Mouse (Mus musculus) olfactory bulb, adult 2 months (tissue): ENCODE measurements around the gene Mllt6. TPM values are rescaled to one million over a fixed set of nuclear protein-coding genes. Genes with fewer than 3 reads are reported as not detected.
A peak's percentile ranks its signal among the peaks of the same experiment; 100 is the strongest.
"Not testable (repeated sequence)": the region's sequence is repeated elsewhere in the genome, so short reads cannot be mapped to it uniquely, and the experiment has no call there.

Source experiments
- H3K27ac ChIP-seq: fragments of 200-500 bp; 2 replicates; pipeline ENCODE4 v1.5.1; 2012; ENCODE audit warnings: low read depth, low read length; ENCODE audit not compliant: insufficient read depth
- H3K4me1 ChIP-seq: fragments of 200-500 bp; 2 replicates; pipeline ENCODE4 v1.6.1; 2012; ENCODE audit warnings: low read length; ENCODE audit not compliant: control insufficient read depth, insufficient read depth
- H3K4me3 ChIP-seq: fragments of 200-500 bp; 2 replicates; pipeline ENCODE4 v1.5.1; 2012; ENCODE audit warnings: mild to moderate bottlenecking, low read depth, low read length, moderate library complexity; ENCODE audit not compliant: insufficient read depth
- CTCF ChIP-seq: fragments of 200-500 bp; IDR thresholded peaks from 2 replicates; pipeline ENCODE4 v1.5.1; 2012; ENCODE audit warnings: low read depth, mild to moderate bottlenecking, low read length, moderate library complexity; ENCODE audit not compliant: insufficient read depth
- POLR2A ChIP-seq: fragments of 200-500 bp; IDR thresholded peaks from 2 replicates; pipeline ENCODE4 v1.6.1; 2012; ENCODE audit warnings: mild to moderate bottlenecking, low read depth, low read length, moderate library complexity; ENCODE audit not compliant: insufficient read depth
- WGBS: fragments of 180-500 bp; shearing (Covaris S2); methylation state at CpG from one replicate; pipeline ENCODE4 v1.1.7; 2018; 5-methylcytosine and 5-hydroxymethylcytosine counted together
- polyA plus RNA-seq: library from polyadenylated mRNA; stranded (reverse); fragments of >200 nt; gene quantifications from 2 replicates; pipeline ENCODE4 v1.2.4, GENCODE M21; 2012; ENCODE audit warnings: low replicate concordance; ENCODE audit not compliant: missing spikeins, insufficient read depth, insufficient read length

Mllt6 gene
- polyA plus RNA-seq, 1 experiment, result 69.4 TPM

GRCm38 (mm10) chr11:97627556-97628302 lies 35.5 kb upstream of the Mllt6 start:
- Histone ChIP-seq H3K4me1 (peaks cover 23% of the 10 kb centered on the region), H3K4me3 (no peak overlapping the region), H3K27ac (no peak overlapping the region)
- 39% methylated on average over 30 of the region's 30 CpGs for WGBS
- TF ChIP-seq CTCF, result no peak
- no peak for TF ChIP-seq POLR2A

GRCm38 (mm10) chr11:97628303-97628567 lies 35.0 kb upstream of the Mllt6 start:
- peaks cover 23% of the 10 kb centered on the region for H3K4me1 ChIP-seq
- H3K4me3 ChIP-seq, result peak overlapping the region; percentile 78; the same call in 1 of the 2 replicates
- WGBS, result 6% methylated on average over 28 of the region's 28 CpGs
- TF ChIP-seq POLR2A (no peak), CTCF (no peak)
- no peak overlapping the region for H3K27ac ChIP-seq

DNA sequence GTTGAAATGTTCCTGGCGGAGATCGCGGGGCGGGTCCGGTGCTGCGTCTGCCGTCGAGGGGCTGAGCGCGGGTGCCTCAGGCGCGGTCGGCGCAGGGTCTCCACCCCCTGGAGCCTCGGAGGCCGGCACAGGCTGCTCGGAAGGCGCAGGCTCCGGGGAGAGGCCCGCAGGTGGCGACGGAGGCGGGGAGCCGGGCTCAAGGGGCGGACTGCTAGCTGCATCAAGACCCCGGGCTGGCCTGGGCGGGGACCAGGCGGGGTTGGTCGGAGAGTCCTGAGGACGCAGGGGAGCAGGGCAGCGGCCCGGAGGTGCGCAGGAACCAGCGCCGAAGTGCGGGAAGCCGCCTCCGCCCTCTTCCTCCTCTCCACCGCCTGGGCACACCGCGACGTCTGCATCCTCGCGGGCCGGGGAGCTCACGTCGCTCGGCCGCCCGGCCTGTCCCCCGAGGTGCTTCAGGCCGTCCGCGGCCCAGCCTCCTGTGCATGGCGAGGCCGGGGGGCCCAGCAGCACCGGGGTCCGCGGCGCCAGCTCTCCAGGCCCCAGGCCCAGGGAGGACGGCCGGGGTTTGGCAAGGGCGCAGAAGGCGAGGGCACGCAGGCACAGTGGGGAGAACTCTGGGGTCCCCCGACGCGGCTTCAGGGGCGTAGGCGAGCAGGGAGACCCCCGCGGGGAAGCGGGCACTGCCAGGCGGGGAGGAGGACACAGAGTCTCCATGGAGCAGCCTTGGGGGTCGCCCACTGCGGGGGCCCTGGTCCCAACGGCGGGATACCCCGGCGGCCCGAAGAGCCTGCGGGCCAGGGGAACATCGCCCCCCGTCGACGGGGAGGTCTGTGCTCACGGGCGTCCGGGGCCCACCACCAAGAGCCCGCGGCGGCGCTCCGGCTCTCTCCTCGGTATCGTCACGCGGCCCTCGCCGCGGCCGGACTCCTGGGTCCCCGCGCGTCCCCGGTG lies 34.4 kb upstream of the Mllt6 start:
- WGBS, result 1% methylated on average over 106 of the region's 106 CpGs
- peak overlapping the region; percentile 78 for H3K4me3 ChIP-seq
- TF ChIP-seq POLR2A, result no peak
- no peak for TF ChIP-seq CTCF
- peaks cover 23% of the 10 kb centered on the region for H3K4me1 ChIP-seq
- no peak overlapping the region for H3K27ac ChIP-seq

DNA sequence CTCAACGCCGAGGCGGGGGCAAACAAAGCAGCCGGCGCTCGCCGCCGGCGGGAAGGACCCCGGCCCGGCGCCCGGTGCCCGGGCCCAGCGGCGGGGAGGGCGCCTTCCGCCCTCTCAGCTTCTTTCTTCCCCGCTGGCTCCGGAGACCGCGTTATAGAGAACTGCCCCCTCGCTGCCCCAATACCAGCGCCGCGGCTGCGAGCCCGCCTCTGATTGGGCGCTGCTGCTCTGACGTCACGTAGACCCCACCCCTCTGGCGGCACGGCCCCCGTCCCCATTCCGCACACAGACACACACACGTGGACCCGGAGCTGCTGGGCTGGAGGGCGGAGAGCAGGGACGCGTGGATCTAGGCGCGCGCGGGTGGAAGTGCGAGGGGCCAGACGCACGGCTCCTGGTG lies 33.6 kb upstream of the Mllt6 start, which contains the start of gene Epop:
TSS of gene Epop (minus strand) at position 127 of the 400 bp plus-strand sequence.
- Histone ChIP-seq H3K4me1 (peaks cover 23% of the 10 kb centered on the region), H3K27ac (no peak within 1 kb of the TSS), H3K4me3 (peak within 1 kb of the TSS; percentile 78)
- no peak for TF ChIP-seq POLR2A
- no peak for TF ChIP-seq CTCF
- under 1% methylated on average over 47 of the region's 47 CpGs for WGBS

DNA sequence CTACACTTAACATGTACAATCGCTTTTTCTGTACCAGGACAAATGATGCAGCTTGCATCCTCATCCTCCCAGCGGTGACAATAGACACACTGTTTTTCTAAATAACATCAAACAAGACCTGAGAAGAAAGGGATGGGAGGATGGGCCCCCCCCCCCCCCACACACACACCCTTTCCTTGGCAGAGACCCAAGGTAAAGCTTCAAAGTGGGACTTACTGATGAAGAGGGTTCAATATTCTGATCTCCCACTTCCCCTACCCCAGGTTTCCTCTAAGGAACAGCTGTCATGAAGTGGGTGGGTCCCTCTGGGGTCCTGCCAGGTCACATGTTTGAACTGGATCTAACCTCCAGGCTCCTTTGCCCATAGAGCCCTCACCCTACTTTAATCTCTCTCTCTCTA lies 32.2 kb upstream of the Mllt6 start:
- Histone ChIP-seq H3K4me3 (no peak overlapping the region), H3K27ac (no peak overlapping the region), H3K4me1 (peaks cover 23% of the 10 kb centered on the region)
- TF ChIP-seq POLR2A (no peak), CTCF (no peak)
- WGBS, result 55% methylated on average over 2 of the region's 2 CpGs

DNA sequence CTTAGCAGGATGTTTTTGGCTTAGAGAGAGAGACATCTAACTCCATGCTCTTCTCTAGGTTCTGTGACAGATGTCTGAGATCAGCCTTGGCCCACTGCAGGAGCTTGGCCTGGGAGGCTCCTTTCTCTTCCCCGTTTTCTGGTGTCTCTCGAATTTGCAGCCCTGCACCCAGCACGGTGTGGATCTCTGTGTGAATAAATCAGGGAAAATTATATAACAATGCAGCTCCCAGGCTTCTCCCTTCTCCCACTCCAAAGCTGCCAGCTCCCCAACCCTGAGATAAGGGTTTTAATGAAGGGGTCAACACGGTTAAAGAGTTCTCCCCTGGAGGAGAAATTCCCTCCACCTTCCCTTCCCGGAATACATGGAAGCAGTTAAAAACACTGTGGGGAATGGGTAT lies 31.7 kb upstream of the Mllt6 start:
- WGBS, result 25% methylated on average over 5 of the region's 5 CpGs
- Histone ChIP-seq H3K4me1 (peaks cover 23% of the 10 kb centered on the region), H3K27ac (no peak overlapping the region), H3K4me3 (no peak overlapping the region)
- TF ChIP-seq CTCF (no peak), POLR2A (no peak)

DNA sequence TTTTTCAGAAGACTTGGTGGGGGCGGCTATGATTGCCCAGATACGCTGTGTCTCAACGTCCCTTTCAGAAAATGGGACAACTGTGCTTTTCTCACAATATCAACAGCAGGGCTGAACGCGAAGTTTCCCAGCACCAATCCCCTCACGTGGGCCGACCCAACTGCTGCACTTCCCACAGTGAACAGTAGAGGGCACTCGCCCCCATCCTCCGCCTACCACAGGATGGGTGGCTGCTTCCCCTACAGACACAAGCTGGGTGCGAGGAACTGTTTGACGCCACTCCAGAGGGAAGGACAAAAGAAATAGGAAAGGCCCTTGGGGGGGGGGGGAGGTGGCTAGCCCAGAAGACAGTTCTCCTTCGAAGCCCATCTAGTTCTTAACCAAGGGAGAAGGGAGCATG lies 31.3 kb upstream of the Mllt6 start:
- Histone ChIP-seq H3K27ac (no peak overlapping the region), H3K4me1 (peaks cover 23% of the 10 kb centered on the region), H3K4me3 (no peak overlapping the region)
- 3% methylated on average over 12 of the region's 12 CpGs for WGBS
- TF ChIP-seq CTCF (peak; percentile 91), POLR2A (no peak)

DNA sequence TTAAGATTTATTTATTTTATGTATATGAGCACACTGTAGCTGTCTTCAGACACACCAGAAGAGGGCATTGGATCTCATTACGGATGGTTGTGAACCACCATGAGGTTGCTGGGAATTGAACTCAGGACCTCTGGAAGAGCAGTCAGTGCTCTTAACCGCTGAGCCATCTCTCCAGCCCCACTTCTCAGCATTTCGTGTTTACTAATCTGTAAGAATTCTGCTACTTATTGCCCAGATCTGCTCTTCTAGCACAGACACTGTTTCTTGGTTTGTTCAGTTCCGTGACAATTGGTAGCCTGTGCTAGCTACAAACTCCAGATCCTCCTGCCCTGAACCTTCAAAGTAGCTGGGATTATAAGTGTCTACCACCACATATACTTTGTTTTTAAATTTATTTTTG lies 30.8 kb upstream of the Mllt6 start:
- not testable (repeated sequence) for H3K27ac ChIP-seq, H3K4me3 ChIP-seq
- 92% methylated on average over 4 of the region's 4 CpGs for WGBS
- peaks cover 23% of the 10 kb centered on the region for H3K4me1 ChIP-seq

DNA sequence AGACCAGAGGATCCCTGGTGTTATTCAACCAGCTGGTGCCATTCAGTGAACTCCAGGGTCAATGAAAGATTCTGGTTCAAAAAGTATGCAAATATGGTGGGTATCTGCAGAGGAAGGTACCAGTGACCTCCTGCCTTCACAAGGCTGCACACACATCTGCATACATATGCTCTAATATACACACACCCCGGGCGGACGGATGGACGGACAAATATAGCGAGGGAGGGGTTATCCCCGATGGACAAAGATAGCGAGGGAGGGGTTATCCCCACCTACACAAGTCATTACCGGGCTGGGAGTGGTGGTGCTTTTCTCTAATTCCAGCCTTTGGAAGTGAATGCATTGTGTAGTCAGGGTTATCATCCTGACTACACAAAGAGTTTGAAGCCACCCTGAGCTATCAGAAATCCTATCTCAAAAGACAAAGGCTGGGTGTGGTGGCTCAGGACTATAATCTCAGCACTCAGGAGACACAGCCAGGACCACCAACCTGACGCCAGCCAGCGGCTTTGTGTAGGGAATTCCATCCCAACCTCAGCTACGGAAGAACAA lies 27.7 kb upstream of the Mllt6 start:
- TF ChIP-seq CTCF, result no peak
- no peak for TF ChIP-seq POLR2A
- 79% methylated on average over 11 of the region's 11 CpGs for WGBS
- Histone ChIP-seq H3K27ac (no peak overlapping the region), H3K4me3 (no peak overlapping the region), H3K4me1 (no peaks in the 10 kb centered on the region; the same call in 1 of the 2 replicates)
